Mouse (Mus musculus): Measurements from ENCODE around the gene Lpp. TPM values are rescaled to one million over a fixed set of nuclear protein-coding genes. Genes with fewer than 3 reads are reported as not detected.

The Lpp gene
- polyA plus RNA-seq, 1 experiment, result 10.5 TPM

- peaks cover 34% of the 10 kb centered on the region for H3K4me1 ChIP-seq (ENCODE audit: control insufficient read depth, insufficient read depth, low read length)
- H3K27ac ChIP-seq (ENCODE audit: insufficient read depth, low read depth, low read length), result no peak overlapping the region
- no peak for TF ChIP-seq POLR2A (IDR thresholded peaks at IDR 0.05; ENCODE audit: borderline replicate concordance, low read depth, low read length)
- no peak for TF ChIP-seq CTCF (IDR thresholded peaks at IDR 0.05; ENCODE audit: low read depth, low read length)
Measured at GRCm38 (mm10) chr16:24875661-24876060, 482.4 kb downstream of the Lpp start.

DNA sequence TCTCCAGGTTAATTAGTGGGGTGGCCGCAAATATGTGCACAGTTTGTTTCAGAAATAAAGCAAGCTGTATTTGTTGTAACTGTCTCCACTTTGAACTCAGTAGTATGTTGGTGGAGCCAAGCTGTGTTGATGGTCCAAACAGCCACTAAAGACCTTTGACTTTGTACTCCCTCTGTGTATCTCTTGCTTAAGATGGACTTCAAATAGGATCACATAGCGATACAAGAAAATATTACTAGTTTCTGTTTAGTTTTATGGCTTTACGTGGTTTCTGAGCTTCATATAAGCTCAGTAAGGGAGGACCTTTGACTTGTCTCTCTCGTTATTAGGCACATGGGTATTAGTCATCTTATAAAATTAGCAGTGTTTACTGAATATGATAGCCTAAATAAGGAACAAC is 485.7 kb downstream of the Lpp start:
- Histone ChIP-seq H3K4me1 (ENCODE audit: control insufficient read depth, insufficient read depth, low read length) (peaks cover 46% of the 10 kb centered on the region), H3K27ac (ENCODE audit: insufficient read depth, low read depth, low read length) (peak overlapping the region; percentile 95), H3K4me3 (ENCODE audit: insufficient read depth, low read length) (no peak overlapping the region)
- TF ChIP-seq POLR2A (IDR thresholded peaks at IDR 0.05; ENCODE audit: borderline replicate concordance, low read depth, low read length) (no peak), CTCF (IDR thresholded peaks at IDR 0.05; ENCODE audit: low read depth, low read length) (no peak)

More at GRCm38 (mm10) chr16:24875661-24876060, 482.4 kb downstream of the Lpp start:
- H3K4me3 ChIP-seq (ENCODE audit: insufficient read depth, low read length), result no peak overlapping the region

DNA sequence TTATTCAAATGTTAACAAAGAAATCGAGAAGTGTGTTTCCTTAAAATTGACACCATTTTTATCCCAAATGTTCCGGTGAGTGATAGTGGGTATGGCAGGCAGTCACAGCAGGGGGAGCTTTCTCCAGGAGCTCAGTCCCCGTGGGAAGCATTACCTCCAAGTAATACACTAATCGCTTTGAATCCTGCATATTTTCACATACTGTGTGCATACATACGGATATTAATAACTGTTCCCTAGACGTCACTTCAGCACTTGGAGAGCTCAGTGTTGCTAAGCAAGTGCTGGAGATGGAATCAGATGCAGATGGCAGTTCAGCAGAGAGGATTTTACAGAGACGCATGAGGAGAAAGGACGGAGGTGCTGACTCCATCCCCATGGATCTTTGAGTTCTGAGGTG is 487.4 kb downstream of the Lpp start:
- Histone ChIP-seq H3K27ac (ENCODE audit: insufficient read depth, low read depth, low read length) (no peak overlapping the region), H3K4me1 (ENCODE audit: control insufficient read depth, insufficient read depth, low read length) (peaks cover 42% of the 10 kb centered on the region), H3K4me3 (ENCODE audit: insufficient read depth, low read length) (no peak overlapping the region)
- TF ChIP-seq POLR2A (IDR thresholded peaks at IDR 0.05; ENCODE audit: borderline replicate concordance, low read depth, low read length) (no peak), CTCF (IDR thresholded peaks at IDR 0.05; ENCODE audit: low read depth, low read length) (no peak)

- TF ChIP-seq CTCF (IDR thresholded peaks at IDR 0.05; ENCODE audit: low read depth, low read length) (no peak), POLR2A (IDR thresholded peaks at IDR 0.05; ENCODE audit: borderline replicate concordance, low read depth, low read length) (no peak)
- H3K4me3 ChIP-seq (ENCODE audit: insufficient read depth, low read length), result no peak overlapping the region
- H3K4me1 ChIP-seq (ENCODE audit: control insufficient read depth, insufficient read depth, low read length), result peaks cover 43% of the 10 kb centered on the region
- H3K27ac ChIP-seq (ENCODE audit: insufficient read depth, low read depth, low read length), result no peak overlapping the region
Measured at GRCm38 (mm10) chr16:24881981-24882775, 488.9 kb downstream of the Lpp start.

GRCm38 (mm10) chr16:24884017-24884416 is 490.7 kb downstream of the Lpp start:
- no peak overlapping the region for H3K27ac ChIP-seq (ENCODE audit: insufficient read depth, low read depth, low read length)
- no peak overlapping the region for H3K4me3 ChIP-seq (ENCODE audit: insufficient read depth, low read length)
- TF ChIP-seq POLR2A (IDR thresholded peaks at IDR 0.05; ENCODE audit: borderline replicate concordance, low read depth, low read length) (no peak), CTCF (IDR thresholded peaks at IDR 0.05; ENCODE audit: low read depth, low read length) (no peak)
- H3K4me1 ChIP-seq (ENCODE audit: control insufficient read depth, insufficient read depth, low read length), result peaks cover 27% of the 10 kb centered on the region

GRCm38 (mm10) chr16:24886346-24886745 is 493.0 kb downstream of the Lpp start:
- Histone ChIP-seq H3K4me1 (ENCODE audit: control insufficient read depth, insufficient read depth, low read length) (peaks cover 18% of the 10 kb centered on the region), H3K27ac (ENCODE audit: insufficient read depth, low read depth, low read length) (no peak overlapping the region), H3K4me3 (ENCODE audit: insufficient read depth, low read length) (no peak overlapping the region)
- TF ChIP-seq CTCF (IDR thresholded peaks at IDR 0.05; ENCODE audit: low read depth, low read length) (no peak), POLR2A (IDR thresholded peaks at IDR 0.05; ENCODE audit: borderline replicate concordance, low read depth, low read length) (no peak)

DNA sequence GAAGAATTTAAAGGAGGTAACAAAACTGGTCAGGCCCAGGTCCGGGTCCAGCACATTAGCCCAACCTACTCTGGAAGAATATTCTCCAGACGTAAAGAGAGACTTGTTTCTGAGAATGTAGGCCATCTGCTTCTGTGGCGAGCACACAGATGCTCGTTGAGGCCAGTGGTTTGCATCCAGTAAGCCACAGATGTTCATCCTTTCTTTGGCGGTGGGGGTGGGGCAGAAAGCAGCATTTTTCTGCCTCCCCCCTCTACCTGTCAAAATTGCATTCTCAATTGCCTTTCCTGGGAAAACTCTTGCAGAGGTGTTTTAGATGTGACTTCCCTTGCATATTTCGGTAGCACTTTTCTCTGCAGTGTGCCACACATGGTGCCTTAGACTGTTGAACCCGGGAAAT is 493.6 kb downstream of the Lpp start:
- H3K27ac ChIP-seq (ENCODE audit: insufficient read depth, low read depth, low read length), result no peak overlapping the region
- TF ChIP-seq CTCF (IDR thresholded peaks at IDR 0.05; ENCODE audit: low read depth, low read length) (no peak), POLR2A (IDR thresholded peaks at IDR 0.05; ENCODE audit: borderline replicate concordance, low read depth, low read length) (no peak)

DNA sequence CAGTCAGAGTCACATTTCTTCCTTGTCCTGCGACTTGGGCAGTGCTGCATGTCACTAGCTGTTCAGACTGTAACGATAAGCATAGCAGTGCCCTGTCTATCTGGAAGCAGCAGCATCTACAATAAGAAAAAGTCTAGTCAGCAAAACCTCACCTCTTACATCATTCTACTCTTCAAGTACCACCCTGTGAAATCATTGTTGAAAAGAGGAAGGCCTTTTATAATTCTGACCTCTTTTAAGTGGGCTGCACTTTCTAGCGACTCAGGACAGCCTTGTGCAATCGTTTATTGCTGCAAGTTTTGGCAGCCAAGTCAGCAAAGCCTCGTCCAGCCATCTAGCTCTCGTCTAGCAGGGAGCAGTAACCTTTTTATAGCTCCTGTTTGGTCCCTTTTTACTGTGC is 498.1 kb downstream of the Lpp start:
- TF ChIP-seq CTCF (IDR thresholded peaks at IDR 0.05; ENCODE audit: low read depth, low read length) (no peak), POLR2A (IDR thresholded peaks at IDR 0.05; ENCODE audit: borderline replicate concordance, low read depth, low read length) (no peak)
- Histone ChIP-seq H3K4me3 (ENCODE audit: insufficient read depth, low read length) (no peak overlapping the region), H3K27ac (ENCODE audit: insufficient read depth, low read depth, low read length) (peak overlapping the region; percentile 44; the same call in 1 of the 2 replicates), H3K4me1 (ENCODE audit: control insufficient read depth, insufficient read depth, low read length) (peaks cover 19% of the 10 kb centered on the region)

More for the DNA sequence above, 493.6 kb downstream of the Lpp start:
- Histone ChIP-seq H3K4me1 (ENCODE audit: control insufficient read depth, insufficient read depth, low read length) (peaks cover 15% of the 10 kb centered on the region), H3K4me3 (ENCODE audit: insufficient read depth, low read length) (no peak overlapping the region)

- H3K27ac ChIP-seq (ENCODE audit: insufficient read depth, low read depth, low read length), result no peak overlapping the region
- no peak overlapping the region for H3K4me3 ChIP-seq (ENCODE audit: insufficient read depth, low read length)
- peaks cover 25% of the 10 kb centered on the region for H3K4me1 ChIP-seq (ENCODE audit: control insufficient read depth, insufficient read depth, low read length)
- TF ChIP-seq CTCF (IDR thresholded peaks at IDR 0.05; ENCODE audit: low read depth, low read length) (no peak), POLR2A (IDR thresholded peaks at IDR 0.05; ENCODE audit: borderline replicate concordance, low read depth, low read length) (no peak)
Measured at GRCm38 (mm10) chr16:24895160-24895559, 501.9 kb downstream of the Lpp start.

GRCm38 (mm10) chr16:24897641-24898040 is 504.3 kb downstream of the Lpp start:
- Histone ChIP-seq H3K4me3 (ENCODE audit: insufficient read depth, low read length) (no peak overlapping the region), H3K27ac (ENCODE audit: insufficient read depth, low read depth, low read length) (no peak overlapping the region), H3K4me1 (ENCODE audit: control insufficient read depth, insufficient read depth, low read length) (peaks cover 17% of the 10 kb centered on the region)
- TF ChIP-seq CTCF (IDR thresholded peaks at IDR 0.05; ENCODE audit: low read depth, low read length) (no peak), POLR2A (IDR thresholded peaks at IDR 0.05; ENCODE audit: borderline replicate concordance, low read depth, low read length) (no peak)

Data from bone marrow macrophage, adult 2 months (primary cell).